Mouse (Mus musculus) spleen, adult 2 months (tissue): ENCODE data around the gene Tbccd1. TPM values are rescaled to one million over a fixed set of nuclear protein-coding genes. Genes with fewer than 3 reads are reported as not detected.

Source experiments
- DNase-seq, 2 experiments: peaks; one replicate each; pipeline versions ENCODE4 v3.0.0 to v3.0.0-alpha.2; 2012 to 2021; ENCODE audit warnings: low spot score in 2 of 2, low read depth in 1 of 2
- H3K27ac ChIP-seq: fragments of 200-500 bp; 2 replicates; pipeline ENCODE4 v1.5.1; 2012; ENCODE audit warnings: low read length, inconsistent platforms; ENCODE audit not compliant: insufficient read depth
- H3K27me3 ChIP-seq: fragments of 200-500 bp; 2 replicates; pipeline ENCODE4 v1.6.1; 2012; ENCODE audit warnings: mild to moderate bottlenecking, moderate library complexity, low read length, inconsistent platforms; ENCODE audit not compliant: control insufficient read depth, insufficient read depth
- H3K36me3 ChIP-seq: fragments of 200-500 bp; 2 replicates; pipeline ENCODE4 v1.6.1; 2012; ENCODE audit warnings: mild to moderate bottlenecking, low read length, inconsistent platforms; ENCODE audit not compliant: control insufficient read depth, insufficient read depth
- H3K4me1 ChIP-seq: fragments of 200-500 bp; 2 replicates; pipeline ENCODE4 v1.6.1; 2011; ENCODE audit warnings: inconsistent platforms; ENCODE audit not compliant: control insufficient read depth, insufficient read depth, insufficient read length
- H3K4me3 ChIP-seq: fragments of 200-500 bp; 2 replicates; pipeline ENCODE4 v1.5.1; 2011; ENCODE audit warnings: mild to moderate bottlenecking, inconsistent platforms; ENCODE audit not compliant: insufficient read depth, insufficient read length; ENCODE audit errors: extremely low read depth
- CTCF ChIP-seq: fragments of 200-500 bp; IDR thresholded peaks from 2 replicates; pipeline ENCODE4 v1.5.1; 2011; ENCODE audit warnings: mild to moderate bottlenecking, inconsistent platforms; ENCODE audit not compliant: insufficient read depth, insufficient read length, insufficient replicate concordance; ENCODE audit errors: extremely low read depth
- POLR2A ChIP-seq: fragments of 200-500 bp; IDR thresholded peaks from 2 replicates; pipeline ENCODE4 v1.6.1; 2011; ENCODE audit warnings: low read depth, low read length, inconsistent platforms
- WGBS: fragments of 180-500 bp; shearing (Covaris S2); methylation state at CpG from one replicate; pipeline ENCODE4 v1.1.7; 2018; 5-methylcytosine and 5-hydroxymethylcytosine counted together
- polyA plus RNA-seq: library from polyadenylated mRNA; depleted of rRNA; stranded (reverse); fragments of >200 nt; gene quantifications from 2 replicates; pipeline ENCODE4 v1.2.3, GENCODE M21; 2012

Gene Tbccd1
- polyA plus RNA-seq, 1 experiment, result 9.9 TPM

- Histone ChIP-seq H3K4me3 (no peak overlapping the region), H3K36me3 (no peaks in the 10 kb centered on the region; the same call in 1 of the 2 replicates), H3K27me3 (no peaks in the 10 kb centered on the region), H3K4me1 (0 out of 2 replicates have a peak, but pooled peaks cover 2% of the 10 kb centered on the region), H3K27ac (no peak overlapping the region)
- TF ChIP-seq CTCF, result peak; percentile 17; the same call in 1 of the 2 replicates
- no peak for TF ChIP-seq POLR2A
- 4% methylated on average over 17 of the region's 17 CpGs for WGBS
- DNase-seq, result peak; percentile 15 to 35
Measured at GRCm38 (mm10) chr16:22807468-22808070, 49.9 kb downstream of the Tbccd1 start.

GRCm38 (mm10) chr16:22802786-22803185, 54.7 kb downstream of the Tbccd1 start:
- no peak for TF ChIP-seq CTCF
- no peak for TF ChIP-seq POLR2A
- DNase-seq, result no peak
- no peaks in the 10 kb centered on the region for H3K27me3 ChIP-seq
- H3K36me3 ChIP-seq, result no peaks in the 10 kb centered on the region
- 87% methylated on average over 7 of the region's 7 CpGs for WGBS
- no peak overlapping the region for H3K4me3 ChIP-seq
- no peak overlapping the region for H3K27ac ChIP-seq
- 0 out of 2 replicates have a peak, but pooled peaks cover under 1% of the 10 kb centered on the region for H3K4me1 ChIP-seq

- no peak for DNase-seq
- no peak overlapping the region for H3K27ac ChIP-seq
- H3K27me3 ChIP-seq, result no peaks in the 10 kb centered on the region
- no peak for TF ChIP-seq POLR2A
- TF ChIP-seq CTCF, result no peak
- no peaks in the 10 kb centered on the region for H3K36me3 ChIP-seq
- 64% methylated on average over 5 of the region's 5 CpGs for WGBS
- H3K4me1 ChIP-seq, result no peaks in the 10 kb centered on the region
- no peak overlapping the region for H3K4me3 ChIP-seq
Measured at GRCm38 (mm10) chr16:22800849-22801109, 56.7 kb downstream of the Tbccd1 start.

- no peak for DNase-seq
- Histone ChIP-seq H3K27ac (no peak overlapping the region), H3K4me1 (no peaks in the 10 kb centered on the region), H3K36me3 (no peaks in the 10 kb centered on the region), H3K27me3 (no peaks in the 10 kb centered on the region), H3K4me3 (no peak overlapping the region)
- 80% methylated on average over 6 of the region's 6 CpGs for WGBS
- TF ChIP-seq POLR2A (no peak), CTCF (no peak)
Measured at GRCm38 (mm10) chr16:22800026-22800848, 57.2 kb downstream of the Tbccd1 start.

GRCm38 (mm10) chr16:22798520-22798919, 58.9 kb downstream of the Tbccd1 start:
- 24% methylated on average over 3 of the region's 3 CpGs for WGBS
- no peaks in the 10 kb centered on the region for H3K36me3 ChIP-seq
- DNase-seq, result no peak
- no peak for TF ChIP-seq POLR2A
- no peak for TF ChIP-seq CTCF
- no peaks in the 10 kb centered on the region for H3K4me1 ChIP-seq
- H3K4me3 ChIP-seq, result no peak overlapping the region
- no peaks in the 10 kb centered on the region for H3K27me3 ChIP-seq
- H3K27ac ChIP-seq, result no peak overlapping the region

GRCm38 (mm10) chr16:22797521-22797920, 59.9 kb downstream of the Tbccd1 start:
- Histone ChIP-seq H3K4me1 (no peaks in the 10 kb centered on the region), H3K27me3 (no peaks in the 10 kb centered on the region), H3K36me3 (no peaks in the 10 kb centered on the region), H3K27ac (no peak overlapping the region), H3K4me3 (no peak overlapping the region)
- no peak for DNase-seq
- TF ChIP-seq POLR2A (no peak), CTCF (no peak)
- 79% methylated on average over 5 of the region's 5 CpGs for WGBS

- Histone ChIP-seq H3K27me3 (no peaks in the 10 kb centered on the region), H3K27ac (no peak overlapping the region), H3K4me1 (no peaks in the 10 kb centered on the region), H3K4me3 (no peak overlapping the region), H3K36me3 (no peaks in the 10 kb centered on the region)
- DNase-seq, result no peak
- 94% methylated on average over 3 of the region's 3 CpGs for WGBS
- TF ChIP-seq POLR2A (no peak), CTCF (no peak)
Measured at GRCm38 (mm10) chr16:22795497-22795896, 62.0 kb downstream of the Tbccd1 start.
